Mouse (Mus musculus) midbrain, postnatal 0 days (tissue): ENCODE measurements at regions not wholly inside any gene's neighbourhood (a gene's known extent, or its start where the extent isn't known, plus 50 kb on each side); places are given as distances from the start of the nearest gene placed in this dataset.

ENCODE experiments used
- ATAC-seq: fragments of 200-750 bp; cut with Nextera tagmentation; 2 replicates; pipeline ENCODE4 v1.8.0; 2017; ENCODE audit warnings: moderate number of reproducible peaks, mild to moderate bottlenecking, moderate TSS enrichment, moderate library complexity; ENCODE audit not compliant: low FRiP score
- DNase-seq: peaks from one replicate; pipeline ENCODE4 v3.0.0-alpha.2; 2015; ENCODE audit warnings: low spot score
- H3K27ac ChIP-seq: fragments of 300-500 bp; sonication (generic); 2 replicates; pipeline ENCODE4 v1.5.1; 2014; ENCODE audit warnings: low read depth, mild to moderate bottlenecking, low read length, mixed read lengths
- H3K27me3 ChIP-seq: fragments of 300-500 bp; sonication (generic); 2 replicates; pipeline ENCODE4 v1.6.1; 2014; ENCODE audit warnings: low read length, control low read depth, mixed read lengths; ENCODE audit not compliant: insufficient read depth
- H3K36me3 ChIP-seq: fragments of 300-500 bp; sonication (generic); 2 replicates; pipeline ENCODE4 v1.6.1; 2014; ENCODE audit warnings: low read length, control low read depth, mixed read lengths; ENCODE audit not compliant: insufficient read depth
- H3K4me1 ChIP-seq: fragments of 300-500 bp; sonication (generic); 2 replicates; pipeline ENCODE4 v1.6.1; 2014; ENCODE audit warnings: mild to moderate bottlenecking, control low read depth, antibody characterized with exemption, low read length, mixed read lengths; ENCODE audit not compliant: insufficient read depth
- H3K4me2 ChIP-seq: fragments of 300-500 bp; sonication (generic); 2 replicates; pipeline ENCODE4 v1.6.1; 2014; ENCODE audit warnings: low read depth, mild to moderate bottlenecking, low read length, mixed read lengths; ENCODE audit not compliant: poor library complexity, severe bottlenecking
- H3K4me3 ChIP-seq: fragments of 300-500 bp; sonication (generic); 2 replicates; pipeline ENCODE4 v1.5.1; 2014; ENCODE audit warnings: low read depth, mild to moderate bottlenecking, low read length, moderate library complexity
- H3K9ac ChIP-seq: fragments of 300-500 bp; sonication (generic); replicated peaks from 2 replicates; pipeline ENCODE4 v1.6.1; 2014; ENCODE audit warnings: mild to moderate bottlenecking, low read length, moderate library complexity, mixed read lengths; ENCODE audit not compliant: poor library complexity, severe bottlenecking
- H3K9me3 ChIP-seq: fragments of 300-500 bp; sonication (generic); 2 replicates; pipeline ENCODE4 v1.6.1; 2016; ENCODE audit warnings: low read length, control low read depth
- CTCF ChIP-seq: IDR thresholded peaks from 2 replicates; pipeline ENCODE4 v1.5.1; 2016; ENCODE audit warnings: antibody characterized with exemption, mild to moderate bottlenecking
- WGBS: fragments of 180-500 bp; shearing (Covaris S2); extraction: QIAGEN DNeasy Blood & Tissue Kit; methylation state at CpG from one replicate; pipeline ENCODE4 v1.1.7; 2014; 5-methylcytosine and 5-hydroxymethylcytosine counted together

GRCm38 (mm10) chr9:41239097-41239451 is 77.6 kb upstream of the Ubash3b start:
- H3K4me3 ChIP-seq = no peak overlapping the region
- H3K36me3 ChIP-seq = no peaks in the 10 kb centered on the region
- TF ChIP-seq CTCF = no peak
- no peaks in the 10 kb centered on the region for H3K27me3 ChIP-seq
- H3K27ac ChIP-seq = no peak overlapping the region
- no peak overlapping the region for H3K4me2 ChIP-seq
- H3K9ac ChIP-seq = no peak overlapping the region
- H3K9me3 ChIP-seq = no peaks in the 10 kb centered on the region
- H3K4me1 ChIP-seq = no peaks in the 10 kb centered on the region
- no peak for ATAC-seq
- no peak for DNase-seq
- WGBS = 78% methylated on average over 5 of the region's 5 CpGs

GRCm38 (mm10) chr9:41238395-41239096 is 77.0 kb upstream of the Ubash3b start:
- Histone ChIP-seq H3K4me3 (no peak overlapping the region), H3K9me3 (no peaks in the 10 kb centered on the region), H3K4me1 (no peaks in the 10 kb centered on the region), H3K36me3 (no peaks in the 10 kb centered on the region), H3K27ac (no peak overlapping the region), H3K9ac (no peak overlapping the region), H3K4me2 (no peak overlapping the region), H3K27me3 (no peaks in the 10 kb centered on the region)
- peak; percentile 44 for DNase-seq
- no peak for TF ChIP-seq CTCF
- WGBS = 50% methylated on average over 5 of the region's 5 CpGs
- no peak for ATAC-seq

GRCm38 (mm10) chr9:41237265-41237664 is 75.8 kb upstream of the Ubash3b start:
- Histone ChIP-seq H3K27ac (no peak overlapping the region), H3K36me3 (no peaks in the 10 kb centered on the region), H3K4me2 (no peak overlapping the region), H3K9ac (no peak overlapping the region), H3K27me3 (no peaks in the 10 kb centered on the region), H3K4me1 (no peaks in the 10 kb centered on the region), H3K4me3 (no peak overlapping the region), H3K9me3 (no peaks in the 10 kb centered on the region)
- 52% methylated on average over 5 of the region's 5 CpGs for WGBS
- TF ChIP-seq CTCF = no peak
- ATAC-seq (no peak), DNase-seq (peak; percentile 51)

- Histone ChIP-seq H3K4me2 (peak overlapping the region; percentile 58), H3K27ac (peak overlapping the region; percentile 84), H3K4me3 (peak overlapping the region; percentile 33), H3K9me3 (no peaks in the 10 kb centered on the region), H3K27me3 (no peaks in the 10 kb centered on the region), H3K36me3 (no peaks in the 10 kb centered on the region), H3K4me1 (peaks cover 14% of the 10 kb centered on the region), H3K9ac (peak overlapping the region; percentile 54)
- WGBS = 5% methylated on average over 5 of the region's 5 CpGs
- no peak for TF ChIP-seq CTCF
- DNase-seq (no peak), ATAC-seq (peak; percentile 19; the same call in 1 of the 2 replicates)
Observed at GRCm38 (mm10) chr9:41229225-41229582, 67.7 kb upstream of the Ubash3b start.

GRCm38 (mm10) chr9:41228425-41229224 is 67.1 kb upstream of the Ubash3b start:
- Histone ChIP-seq H3K27me3 (no peaks in the 10 kb centered on the region), H3K4me1 (peaks cover 14% of the 10 kb centered on the region), H3K4me3 (peak overlapping the region; percentile 33), H3K36me3 (no peaks in the 10 kb centered on the region), H3K4me2 (peak overlapping the region; percentile 58), H3K9ac (peak overlapping the region; percentile 54), H3K27ac (peak overlapping the region; percentile 84), H3K9me3 (no peaks in the 10 kb centered on the region)
- DNase-seq (peak; percentile 96), ATAC-seq (peak; percentile 87)
- peak; percentile 89 for TF ChIP-seq CTCF
- 4% methylated on average over 29 of the region's 29 CpGs for WGBS

- no peaks in the 10 kb centered on the region for H3K9me3 ChIP-seq
- 59% methylated on average over 11 of the region's 11 CpGs for WGBS
- no peak for TF ChIP-seq CTCF
- H3K4me1 ChIP-seq = 0 out of 2 replicates have a peak, but pooled peaks cover 3% of the 10 kb centered on the region
- H3K27ac ChIP-seq = no peak overlapping the region
- H3K36me3 ChIP-seq = no peaks in the 10 kb centered on the region
- no peaks in the 10 kb centered on the region for H3K27me3 ChIP-seq
- H3K4me2 ChIP-seq = no peak overlapping the region
- DNase-seq = no peak
- no peak overlapping the region for H3K4me3 ChIP-seq
- no peak overlapping the region for H3K9ac ChIP-seq
- no peak for ATAC-seq
Observed at GRCm38 (mm10) chr9:41223406-41223805, 61.9 kb upstream of the Ubash3b start.
